Mouse (Mus musculus) layer of hippocampus, adult 18-20 months (tissue): Measurements from ENCODE around the gene Olfr20. TPM values are rescaled to one million over a fixed set of nuclear protein-coding genes. Genes with fewer than 3 reads are reported as not detected.
"Not testable (repeated sequence)": the region's sequence is repeated elsewhere in the genome, so short reads cannot be mapped to it uniquely, and the experiment has no call there.

Experiments used
- DNase-seq, 2 experiments: peaks; one replicate each; pipeline ENCODE4 v3.0.0; 2022; ENCODE audit warnings: low spot score in 2 of 2
- long read RNA-seq: library from polyadenylated mRNA; stranded (forward); transcript quantifications from one replicate; pipeline ENCODE4 v2.0.0, GENCODE M21; 2021
- total RNA-seq, 2 experiments: library from RNA; stranded (reverse); gene quantifications; 2 replicates each; pipeline ENCODE4 v1.2.3; 2021

Olfr20 gene
- not detected for total RNA-seq
- long read RNA-seq: 0 reads

DNA sequence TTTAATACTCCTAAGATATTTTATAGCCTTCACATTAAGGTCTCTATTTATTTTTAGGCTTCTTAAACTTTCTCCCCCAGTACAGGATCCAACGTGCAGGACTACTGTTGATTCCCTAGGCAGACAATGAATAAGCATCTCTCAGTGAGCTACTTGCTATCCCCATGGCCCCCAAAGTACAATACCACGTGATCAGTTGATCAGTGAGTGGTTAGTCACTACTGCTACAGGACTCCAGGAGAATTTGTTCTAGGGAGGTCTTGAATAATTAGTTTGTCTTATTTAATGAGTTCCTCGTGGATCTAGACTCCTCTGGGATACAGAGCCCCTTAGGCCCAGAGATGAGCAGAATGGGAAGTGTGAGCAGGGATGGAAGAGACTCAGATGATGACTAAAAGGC lies at the start of gene Olfr20:
Olfr20 (plus strand) TSS at position 301 of the 400 bp plus-strand sequence.
- no peak for DNase-seq

DNA sequence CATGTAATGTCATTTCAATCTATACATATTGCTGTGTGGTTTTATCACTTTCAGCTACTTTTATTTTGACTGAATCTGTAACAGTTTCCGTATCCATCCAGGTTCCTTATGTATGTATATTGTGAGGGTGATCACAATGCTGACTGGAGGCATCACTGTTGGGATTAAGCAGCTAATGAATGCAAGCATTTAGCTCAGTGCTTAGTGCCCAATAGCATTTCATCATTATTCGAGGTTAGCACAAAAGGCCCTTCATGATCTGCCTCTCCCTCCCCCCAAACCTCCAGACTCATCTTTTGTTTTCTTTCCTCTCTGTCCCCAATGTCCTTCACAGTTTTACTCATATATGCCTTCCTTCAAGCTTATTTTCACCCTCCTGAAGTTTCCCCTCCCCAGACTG lies 47.5 kb upstream of the Olfr20 start:
- no peak for DNase-seq

DNA sequence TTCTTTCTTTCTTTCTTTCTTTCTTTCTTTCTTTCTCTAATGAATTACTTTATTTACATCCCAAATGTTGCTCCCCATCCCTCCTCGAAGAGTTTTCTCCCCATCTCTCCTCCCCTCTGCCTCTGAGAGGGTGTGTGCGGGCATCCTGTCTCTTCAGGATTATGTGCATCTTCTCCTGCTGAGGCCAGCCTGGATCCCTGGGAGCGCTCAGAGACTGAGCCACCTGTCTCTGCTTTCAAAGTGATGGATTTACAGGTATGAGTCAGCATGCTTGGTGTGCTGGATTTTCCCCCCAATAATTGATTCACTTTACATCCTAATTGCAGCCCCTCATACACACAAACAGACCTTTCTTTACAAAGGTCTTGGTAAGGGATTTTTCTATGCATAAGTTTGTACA lies 34.6 kb upstream of the Olfr20 start:
- no peak for DNase-seq

DNA sequence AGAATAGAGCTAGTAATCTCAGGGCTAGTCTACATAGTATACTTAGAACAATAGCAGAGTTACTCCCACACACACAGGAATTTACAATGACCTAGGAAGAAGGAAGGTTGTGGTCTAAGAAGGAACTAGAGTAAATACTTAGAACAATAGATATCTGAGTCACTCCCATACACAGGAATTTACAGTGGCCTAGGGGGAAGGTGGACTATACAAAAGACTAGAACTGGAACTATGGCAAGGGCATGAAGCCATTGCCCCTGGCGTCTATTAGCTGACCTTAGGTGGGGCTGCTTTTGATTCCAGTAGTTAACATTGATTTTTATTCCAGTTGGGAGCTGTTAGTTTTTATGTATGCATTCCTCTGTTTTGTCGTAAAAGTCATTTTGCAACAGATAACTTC lies 32.0 kb upstream of the Olfr20 start:
- not testable (repeated sequence) for DNase-seq

DNA sequence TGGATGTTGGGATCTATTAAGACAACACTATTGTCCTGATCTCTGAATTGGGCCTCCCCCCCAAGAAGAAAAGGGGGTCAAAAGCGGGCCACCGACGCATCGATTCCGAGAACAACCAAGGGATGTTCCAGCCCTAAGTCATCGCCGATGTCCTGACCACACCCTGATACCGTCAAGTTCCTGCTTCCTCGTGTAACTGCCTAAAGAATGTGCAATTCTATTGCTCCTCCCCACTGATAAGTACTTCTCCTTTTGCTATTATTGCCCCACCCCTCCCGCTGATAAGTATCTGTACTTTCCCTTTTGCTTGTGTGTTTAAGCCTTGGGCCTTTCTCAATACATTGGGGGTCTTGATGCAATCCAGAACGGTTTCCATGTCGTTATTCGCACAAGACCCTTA lies 29.5 kb upstream of the Olfr20 start:
- not testable (repeated sequence) for DNase-seq

DNA sequence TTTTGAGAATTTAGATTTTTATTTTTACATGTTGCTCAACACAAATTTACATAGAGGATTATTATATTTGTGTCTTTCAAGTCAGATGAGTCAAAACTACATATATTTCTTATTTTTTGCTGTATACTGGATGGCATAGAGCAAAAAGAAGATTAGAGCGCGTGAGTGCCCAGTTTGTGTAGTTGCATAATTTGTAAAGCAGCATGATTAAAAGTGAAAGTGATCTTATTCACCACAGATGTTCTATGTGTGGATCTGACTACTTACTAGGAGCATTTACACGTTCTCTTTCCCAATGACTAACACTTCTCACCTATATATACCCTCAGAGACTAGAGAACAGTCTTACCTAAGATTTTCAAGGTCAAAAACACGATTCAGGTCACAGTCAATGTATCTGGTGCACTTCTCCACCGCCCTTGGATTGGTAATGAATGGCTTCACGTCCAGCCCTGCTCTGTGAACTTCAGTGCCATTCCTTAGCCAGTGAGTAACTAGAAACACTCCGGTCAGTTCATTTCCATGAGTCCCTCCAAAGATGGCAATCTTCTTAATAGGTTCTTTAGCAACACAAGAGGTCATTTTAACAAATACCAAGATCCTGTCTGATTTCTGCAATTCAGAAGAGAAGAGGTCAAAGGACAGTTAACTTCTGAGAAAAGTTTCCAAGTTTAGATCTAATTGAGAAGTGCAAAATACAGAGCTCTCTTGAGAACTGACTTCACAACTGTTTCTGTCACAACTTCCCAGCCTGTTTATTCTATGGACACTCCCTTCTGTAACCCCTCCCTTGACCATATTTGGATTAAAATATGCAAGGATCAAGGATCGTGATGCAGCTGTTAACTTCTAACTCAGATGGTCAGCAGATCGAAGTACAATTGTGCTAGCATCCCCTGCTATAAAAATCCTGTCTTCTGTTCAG lies 26.4 kb upstream of the Olfr20 start:
- no peak for DNase-seq

DNA sequence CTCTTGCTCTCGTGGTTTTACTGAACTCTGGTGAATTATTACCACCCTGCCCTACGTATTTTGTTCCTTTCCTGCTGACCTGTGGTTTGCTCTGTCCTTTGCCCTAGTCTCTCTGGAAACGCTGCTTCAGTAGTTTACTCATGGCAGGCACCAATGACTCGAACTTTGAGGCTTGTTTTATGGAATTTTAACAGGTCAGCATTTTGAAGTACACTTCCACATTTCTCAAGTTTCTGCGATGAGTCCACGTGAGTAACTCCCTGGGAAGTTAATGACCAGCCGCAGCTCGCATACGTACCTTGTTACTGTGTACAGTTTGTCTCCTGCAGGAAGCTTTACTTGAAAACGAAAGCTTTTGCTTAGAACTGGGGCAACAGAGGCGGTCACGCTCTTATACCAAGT lies 24.1 kb upstream of the Olfr20 start:
- DNase-seq: no peak

DNA sequence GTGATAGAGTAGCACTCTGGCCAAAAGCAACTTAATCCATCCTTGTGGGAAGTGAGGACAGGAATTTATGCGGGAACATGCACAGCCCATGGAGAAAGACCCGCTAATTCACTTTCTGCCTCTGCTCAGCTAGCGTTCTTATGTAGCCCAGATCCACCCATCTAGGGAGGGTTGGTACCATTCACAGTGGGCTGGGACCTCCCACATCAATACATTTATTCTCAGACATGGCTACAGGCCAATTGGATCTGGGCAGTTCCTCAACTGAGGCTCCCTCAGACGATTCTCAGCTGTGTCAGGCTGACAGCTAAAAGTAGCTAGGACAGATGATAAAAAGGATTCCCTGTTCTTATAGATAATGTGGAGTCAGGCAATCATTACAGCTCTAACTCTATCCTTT lies 23.2 kb upstream of the Olfr20 start:
- no peak for DNase-seq

DNA sequence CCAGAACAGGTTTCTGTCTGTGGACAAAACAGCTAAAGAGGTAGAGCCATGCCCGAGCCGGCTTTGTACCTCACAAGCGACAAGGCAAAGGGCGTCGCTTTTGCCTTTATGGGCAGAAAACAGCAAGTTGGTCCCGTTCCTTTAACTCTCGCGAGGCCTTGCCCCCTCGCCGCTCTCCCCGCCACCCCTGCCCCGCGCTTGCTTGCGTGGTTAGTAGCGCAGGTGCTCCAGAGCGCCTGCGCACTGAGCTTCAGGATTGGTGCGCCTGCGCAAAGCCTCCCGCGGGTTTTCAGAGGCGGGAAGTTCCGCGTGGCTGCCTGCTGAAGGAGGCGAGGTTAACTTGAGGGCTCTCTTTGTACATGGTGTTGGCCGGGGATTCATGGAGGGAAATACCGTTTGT lies 21.1 kb upstream of the Olfr20 start, which contains the start of the genes Aspa, Gm49340 and Spata22:
Aspa (minus strand) TSS at position 155 of the 400 bp plus-strand sequence.
Gm49340 (plus strand) TSS at position 300 of the 400 bp plus-strand sequence.
Spata22 (plus strand) TSS at position 300 of the 400 bp plus-strand sequence.
- no peak for DNase-seq

DNA sequence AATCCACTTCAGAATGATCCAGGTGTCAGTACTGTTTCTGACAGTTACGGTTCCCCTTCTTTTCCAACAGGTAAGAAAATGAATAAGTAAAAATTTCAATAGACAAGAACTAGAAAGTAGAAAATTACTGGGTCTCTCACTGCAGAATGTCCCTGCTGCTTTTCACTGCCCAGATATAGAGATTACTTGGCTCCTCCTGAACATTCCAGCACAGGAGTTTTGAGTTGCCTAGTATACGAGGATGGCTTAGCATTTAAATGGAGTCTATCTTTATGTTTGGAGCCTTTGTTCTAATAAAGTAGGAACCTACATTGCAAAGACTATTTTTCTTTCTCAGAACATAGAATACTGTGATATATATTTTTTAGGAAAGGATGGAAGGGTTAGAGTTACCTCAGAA lies 17.2 kb upstream of the Olfr20 start:
- DNase-seq: no peak

DNA sequence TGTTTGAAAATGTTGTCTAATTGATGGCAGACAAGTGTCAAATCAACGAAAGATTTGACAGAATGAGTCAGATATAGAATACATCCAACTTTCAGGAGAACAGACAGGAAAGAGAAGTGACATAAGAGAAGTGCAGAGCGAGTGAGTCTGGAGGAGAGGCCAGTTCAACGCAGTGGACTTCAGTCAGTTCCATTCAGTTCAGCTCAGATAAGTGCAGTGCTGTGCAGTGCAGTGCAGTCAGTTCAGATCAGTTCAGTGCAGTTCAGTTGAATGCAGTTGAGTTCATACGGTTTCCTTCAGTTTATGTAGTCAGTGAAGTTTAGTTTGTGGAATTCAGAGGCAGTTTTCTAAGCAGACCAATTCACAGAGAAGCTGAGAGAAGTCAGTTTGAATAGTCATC lies 13.7 kb upstream of the Olfr20 start:
- DNase-seq: no peak

DNA sequence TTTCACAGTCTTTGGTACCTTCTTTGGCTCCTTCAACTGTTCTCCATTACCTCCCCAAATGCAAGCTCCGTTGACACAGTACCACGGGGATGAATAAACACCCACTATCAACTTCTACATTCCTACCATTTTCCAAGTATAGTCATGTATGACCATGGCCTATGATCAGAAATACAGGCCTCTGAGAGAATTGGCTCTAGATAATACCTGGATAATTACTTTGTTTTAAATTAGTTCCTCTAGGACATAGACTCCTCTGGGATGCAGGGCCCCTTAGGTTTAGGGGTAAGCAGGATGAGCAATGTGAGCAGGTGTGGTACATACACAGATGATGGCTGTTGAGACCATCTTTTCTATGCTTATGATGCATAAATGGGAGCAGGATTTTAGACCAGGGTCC lies 20.4 kb downstream of the Olfr20 start, which contains the start of gene Olfr376:
Olfr376 (plus strand) TSS at position 301 of the 400 bp plus-strand sequence.
- DNase-seq: no peak

DNA sequence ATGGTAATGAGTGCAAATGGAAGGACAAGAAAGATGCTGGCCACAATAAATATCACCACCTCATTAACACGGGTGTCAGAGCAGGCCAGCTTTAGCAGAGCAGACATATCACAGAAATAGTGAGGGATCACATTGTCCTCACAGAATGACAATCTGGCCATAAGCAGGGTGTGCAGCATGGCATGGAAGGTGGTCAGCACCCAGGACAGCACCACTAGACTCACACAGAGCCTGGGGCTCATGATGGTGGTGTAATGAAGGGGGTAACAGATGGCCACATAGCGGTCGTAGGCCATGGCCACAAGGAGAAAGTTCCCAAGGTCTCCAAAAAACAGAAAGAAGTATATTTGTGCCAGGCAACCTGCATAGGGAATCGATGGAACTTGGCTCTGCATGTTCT lies 44.8 kb downstream of the Olfr20 start:
- DNase-seq: no peak

DNA sequence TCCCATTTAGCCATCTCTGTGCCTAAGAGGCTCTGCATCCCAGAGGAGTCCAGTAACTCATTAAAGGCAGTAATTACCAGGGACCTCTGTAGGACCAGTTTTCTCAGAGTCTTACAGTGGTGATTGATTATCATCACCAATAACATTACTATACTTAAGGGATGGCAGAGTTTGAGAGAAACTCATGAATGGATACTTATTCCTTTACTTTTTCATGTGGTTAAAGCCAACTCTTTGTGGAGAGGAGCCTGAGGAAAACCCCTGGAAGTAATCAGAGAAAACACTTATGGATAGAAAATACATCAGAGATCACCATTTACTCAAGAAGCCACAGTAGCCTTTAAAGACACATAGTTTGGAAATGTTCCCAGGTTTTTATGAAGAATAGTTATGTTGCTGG lies 48.9 kb downstream of the Olfr20 start, which contains the start of gene Olfr1:
Olfr1 (minus strand) TSS at position 101 of the 400 bp plus-strand sequence.
- no peak for DNase-seq

Other genes with a start within 250 kb of the Olfr20 start
- gene Haspin, start 212.5 kb upstream of the Olfr20 start, total RNA-seq: under 1 TPM; 0.10 to 0.15 TPM
- gene P2rx5, start 190.4 kb upstream of the Olfr20 start, total RNA-seq: 1 to 10 TPM; 1.4 to 2.5 TPM
- gene Emc6, start 173.7 kb upstream of the Olfr20 start, total RNA-seq: 10 to 100 TPM; 51.6 to 52.4 TPM
- 1 to 10 TPM; 8.6 to 8.7 TPM for gene Tax1bp3, start 173.7 kb upstream of the Olfr20 start, total RNA-seq
- 10 to 100 TPM; 21.1 to 22.1 TPM for gene Ctns, start 151.7 kb upstream of the Olfr20 start, total RNA-seq
- gene Shpk, start 151.3 kb upstream of the Olfr20 start, total RNA-seq: 1 to 10 TPM; 3.7 to 4.0 TPM
- gene Trpv1, start 116.5 kb upstream of the Olfr20 start, total RNA-seq: under 1 TPM in 1 of 2 experiments, not detected in 1; 0.23 TPM
- gene Trpv3, start 83.4 kb upstream of the Olfr20 start, total RNA-seq: under 1 TPM; 0.41 to 0.45 TPM
- gene Aspa, start 21.2 kb upstream of the Olfr20 start, total RNA-seq: 10 to 100 TPM; 13.9 to 14.8 TPM
- gene Gm49340, start 21.0 kb upstream of the Olfr20 start, total RNA-seq: not detected
- not detected for gene Spata22, start 21.0 kb upstream of the Olfr20 start, total RNA-seq
- not detected for gene Olfr376, start 20.5 kb downstream of the Olfr20 start, total RNA-seq
- not detected for gene Olfr1, start 48.8 kb downstream of the Olfr20 start, total RNA-seq
- gene Olfr378, start 77.7 kb downstream of the Olfr20 start, total RNA-seq: not detected
- gene Olfr380, start 106.7 kb downstream of the Olfr20 start, total RNA-seq: not detected
- gene Olfr381, start 140.8 kb downstream of the Olfr20 start, total RNA-seq: not detected
- gene Olfr382, start 166.4 kb downstream of the Olfr20 start, total RNA-seq: not detected
- not detected for gene Olfr385, start 242.2 kb downstream of the Olfr20 start, total RNA-seq
- gene Olfr384, start 247.8 kb downstream of the Olfr20 start, total RNA-seq: not detected